Mouse (Mus musculus) spleen, adult 18-20 months (tissue): ENCODE results near the gene Ube2l3.
"Not testable (repeated sequence)": the region's sequence is repeated elsewhere in the genome, so short reads cannot be mapped to it uniquely, and the experiment has no call there.

Experiments
- DNase-seq, 2 experiments: peaks; one replicate each; pipeline ENCODE4 v3.0.0; 2022; ENCODE audit warnings: mixed read lengths in 2 of 2

The Ube2l3 gene

GRCm38 (mm10) chr16:17208389-17209361, 6.2 kb upstream of the Ube2l3 start, which contains the start of gene Rimbp3:
Gene Rimbp3, plus strand, starts transcription at chr16:17208603.
- DNase-seq, result peak; percentile 62 to 80

GRCm38 (mm10) chr16:17204990-17205389, 2.5 kb upstream of the Ube2l3 start:
- DNase-seq, result peak in 1 of 2 experiments; percentile 35

- DNase-seq, result no peak
Measured at GRCm38 (mm10) chr16:17201977-17202376, 472 bp downstream of the Ube2l3 start.

- DNase-seq, result peak; percentile 76 to 82
Measured at GRCm38 (mm10) chr16:17200953-17201707, 1.3 kb downstream of the Ube2l3 start.

- DNase-seq, result no peak
Measured at GRCm38 (mm10) chr16:17200121-17200952, 2.1 kb downstream of the Ube2l3 start.

- no peak for DNase-seq
Measured at GRCm38 (mm10) chr16:17193823-17194222, 8.6 kb downstream of the Ube2l3 start.

- no peak for DNase-seq
Measured at GRCm38 (mm10) chr16:17185475-17185874, 17.0 kb downstream of the Ube2l3 start.

GRCm38 (mm10) chr16:17183003-17183402, 19.4 kb downstream of the Ube2l3 start:
- DNase-seq, result no peak

GRCm38 (mm10) chr16:17182136-17182535, 20.3 kb downstream of the Ube2l3 start:
- no peak for DNase-seq

- DNase-seq, result no peak
Measured at GRCm38 (mm10) chr16:17181382-17181781, 21.1 kb downstream of the Ube2l3 start.

GRCm38 (mm10) chr16:17179706-17180105, 22.7 kb downstream of the Ube2l3 start:
- DNase-seq, result no peak

GRCm38 (mm10) chr16:17177623-17178170, 24.8 kb downstream of the Ube2l3 start:
- DNase-seq, result no peak

GRCm38 (mm10) chr16:17175765-17176164, 26.7 kb downstream of the Ube2l3 start:
- no peak for DNase-seq

- no peak for DNase-seq
Measured at GRCm38 (mm10) chr16:17168049-17168448, 34.4 kb downstream of the Ube2l3 start.

GRCm38 (mm10) chr16:17167179-17167578, 35.3 kb downstream of the Ube2l3 start:
- no peak for DNase-seq

- not testable (repeated sequence) for DNase-seq
Measured at GRCm38 (mm10) chr16:17165478-17165877, 37.0 kb downstream of the Ube2l3 start.

- DNase-seq, result no peak
Measured at GRCm38 (mm10) chr16:17154346-17154745, 48.1 kb downstream of the Ube2l3 start.

GRCm38 (mm10) chr16:17151874-17152273, 50.6 kb downstream of the Ube2l3 start:
- no peak for DNase-seq

GRCm38 (mm10) chr16:17150520-17151258, 51.8 kb downstream of the Ube2l3 start:
- no peak for DNase-seq

GRCm38 (mm10) chr16:17148084-17148483, 54.4 kb downstream of the Ube2l3 start:
- DNase-seq, result peak in 1 of 2 experiments; percentile 22

GRCm38 (mm10) chr16:17147391-17147929, 55.0 kb downstream of the Ube2l3 start:
- peak in 1 of 2 experiments; percentile 24 for DNase-seq
